Comparison of ENCODE assay signal across 8 mouse cellular contexts in genomic region chr19:41912121-41913080, GRCm38 (mm10). TPM values are rescaled to one million over a fixed set of nuclear protein-coding genes. Genes with fewer than 3 reads are reported as not detected.
DNase-seq lines count a peak whose midpoint lies in the region; ATAC-seq and TF ChIP-seq lines count a peak whose summit lies in the region.

No protein-coding gene starts in this region.

- peak overlapping the region; percentile 51 for H3ac ChIP-seq in myocyte (ENCODE audit: control insufficient read depth, insufficient read length)

- peak; percentile 38 for TF ChIP-seq POLR2A in myocyte (IDR thresholded peaks at IDR 0.05; ENCODE audit: insufficient read length, low read depth)

- DNase-seq in urinary bladder, postnatal 14 days (ENCODE audit: low spot score) = peak; percentile 39
- no peak for DNase-seq in urinary bladder, adult 2 months (ENCODE audit: low spot score)
- peak; percentile 79 for DNase-seq in cerebellum, adult 9-11 months
- peak; percentile 37 for DNase-seq in gastrocnemius, postnatal 14 days
- peak; percentile 65 for DNase-seq in testis, postnatal 10 days (ENCODE audit: low spot score)

- H3K9ac ChIP-seq in intestine, embryonic 15.5 days = peak overlapping the region; percentile 93
- peak overlapping the region; percentile 85 for H3K9ac ChIP-seq in limb, embryonic 15.5 days

- peak; percentile 48 for ATAC-seq in intestine, embryonic 15.5 days
- ATAC-seq in limb, embryonic 15.5 days (ENCODE audit: insufficient number of reproducible peaks, low FRiP score, low TSS enrichment, low read depth) = peak; percentile 63

- peaks cover 13% of the 10 kb centered on the region for H3K4me1 ChIP-seq in intestine, embryonic 15.5 days (replicated peaks)
- H3K4me1 ChIP-seq in limb, embryonic 15.5 days = peaks cover 19% of the 10 kb centered on the region

- H3K79me2 ChIP-seq in myocyte (ENCODE audit: control insufficient read depth, insufficient read depth) = peaks cover 51% of the 10 kb centered on the region

- WGBS in intestine, embryonic 15.5 days = under 1% methylated on average over 53 of the region's 53 CpGs
- WGBS in limb, embryonic 15.5 days = under 1% methylated on average over 48 of the region's 53 CpGs

- peak overlapping the region; percentile 79 for H3K4me2 ChIP-seq in intestine, embryonic 15.5 days (replicated peaks)
- H3K4me2 ChIP-seq in limb, embryonic 15.5 days = peak overlapping the region; percentile 83
- H3K4me2 ChIP-seq in myocyte (ENCODE audit: low read depth) = peak overlapping the region; percentile 88

- H3K4me3 ChIP-seq in intestine, embryonic 15.5 days (replicated peaks) = peak overlapping the region; percentile 81
- H3K4me3 ChIP-seq in limb, embryonic 15.5 days = peak overlapping the region; percentile 89
- H3K4me3 ChIP-seq in myocyte = peak overlapping the region; percentile 97

- no peaks in the 10 kb centered on the region for H3K27me3 ChIP-seq in intestine, embryonic 15.5 days (replicated peaks)
- H3K27me3 ChIP-seq in limb, embryonic 15.5 days = no peaks in the 10 kb centered on the region
- no peaks in the 10 kb centered on the region for H3K27me3 ChIP-seq in myocyte (ENCODE audit: control insufficient read depth, insufficient read depth, insufficient read length)

- peaks cover 11% of the 10 kb centered on the region for H3K36me3 ChIP-seq in intestine, embryonic 15.5 days
- H3K36me3 ChIP-seq in limb, embryonic 15.5 days = peaks cover 18% of the 10 kb centered on the region
- H3K36me3 ChIP-seq in myocyte (ENCODE audit: control insufficient read depth, insufficient read depth) = peaks cover 30% of the 10 kb centered on the region

- no peaks in the 10 kb centered on the region for H3K9me3 ChIP-seq in intestine, embryonic 15.5 days
- H3K9me3 ChIP-seq in limb, embryonic 15.5 days = no peaks in the 10 kb centered on the region

- H3K27ac ChIP-seq in intestine, embryonic 15.5 days = peak overlapping the region; percentile 94
- H3K27ac ChIP-seq in limb, embryonic 15.5 days = peak overlapping the region; percentile 95

- intact Hi-C loops in gastrocnemius, postnatal 14 days (cut with DNase I; ENCODE audit: low total_unique reads) = no loop called here

TF ChIP-seq in myocyte, 11 proteins besides CTCF, POLR2A, EP300 and RAD21:
- TF ChIP-seq MAX (IDR thresholded peaks at IDR 0.05; ENCODE audit: low read depth) (no peak), CEBPB (IDR thresholded peaks at IDR 0.05; ENCODE audit: insufficient read depth, poor library complexity, severe bottlenecking) (no peak), USF1 (IDR thresholded peaks at IDR 0.05; ENCODE audit: low read depth) (no peak), MYOD1 (IDR thresholded peaks at IDR 0.05; ENCODE audit: control insufficient read depth in 1 of 3, insufficient read length in 2 of 3, low read depth in 2 of 3) (no peak), E2F4 (IDR thresholded peaks at IDR 0.05; ENCODE audit: insufficient read depth) (no peak), TCF12 (IDR thresholded peaks at IDR 0.05; ENCODE audit: insufficient read depth, poor library complexity, severe bottlenecking) (no peak), SRF (IDR thresholded peaks at IDR 0.05; ENCODE audit: control insufficient read depth, insufficient read length, low read depth) (no peak), MYOG (IDR thresholded peaks at IDR 0.05; ENCODE audit: control insufficient read depth in 1 of 3, insufficient read depth in 1 of 3, insufficient read length in 2 of 3, low read depth in 2 of 3) (no peak), REST (IDR thresholded peaks at IDR 0.05; ENCODE audit: insufficient read depth, insufficient read length) (no peak), TCF3 (IDR thresholded peaks at IDR 0.05; ENCODE audit: insufficient read length, low read depth) (no peak)

RNA-seq across cellular contexts. Expression of gene Pgam1, which starts 0.7 kb away (rescaled TPM):
- polyA plus RNA-seq in urinary bladder, adult 2 months (2012; rRNA removed) = 266 and 271 TPM in 2 replicates
- 10 to 100 TPM; 22.5 to 26.7 TPM for total RNA-seq in gastrocnemius, postnatal 14 days (2021)
- polyA plus RNA-seq in intestine, embryonic 15.5 days (2015; fragmentation: Nextera tagmentation; extraction: Ambion mirVana) = 855 and 865 TPM in 2 replicates
- polyA plus RNA-seq in limb, embryonic 15.5 days (2015; fragmentation: Nextera tagmentation; extraction: Ambion mirVana) = 668 TPM in 2 replicates
- polyA plus RNA-seq in myocyte (2012; fragmentation: generic; extraction: Trizol) = 552 TPM

RNA-seq across cellular contexts. Expression of gene Rrp12, which starts 16.4 kb away (rescaled TPM):
- 6.1 and 6.4 TPM in 2 replicates for polyA plus RNA-seq in urinary bladder, adult 2 months (2012; rRNA removed)
- 10 to 100 TPM; 29.9 to 37.2 TPM for total RNA-seq in gastrocnemius, postnatal 14 days (2021)
- polyA plus RNA-seq in intestine, embryonic 15.5 days (2015; fragmentation: Nextera tagmentation; extraction: Ambion mirVana) = 17.6 and 18.1 TPM in 2 replicates
- 16.1 and 17.4 TPM in 2 replicates for polyA plus RNA-seq in limb, embryonic 15.5 days (2015; fragmentation: Nextera tagmentation; extraction: Ambion mirVana)
- 45.4 TPM for polyA plus RNA-seq in myocyte (2012; fragmentation: generic; extraction: Trizol)

RNA-seq across cellular contexts. Expression of gene Exosc1, which starts 20.8 kb away (rescaled TPM):
- 29.5 and 31.0 TPM in 2 replicates for polyA plus RNA-seq in urinary bladder, adult 2 months (2012; rRNA removed)
- 10 to 100 TPM; 12.0 to 16.8 TPM for total RNA-seq in gastrocnemius, postnatal 14 days (2021)
- 65.4 and 72.5 TPM in 2 replicates for polyA plus RNA-seq in intestine, embryonic 15.5 days (2015; fragmentation: Nextera tagmentation; extraction: Ambion mirVana)
- polyA plus RNA-seq in limb, embryonic 15.5 days (2015; fragmentation: Nextera tagmentation; extraction: Ambion mirVana) = 70.4 and 70.7 TPM in 2 replicates
- polyA plus RNA-seq in myocyte (2012; fragmentation: generic; extraction: Trizol) = 49.4 TPM

RNA-seq across cellular contexts. Expression of gene Zdhhc16, which starts 20.9 kb away (rescaled TPM):
- 41.1 and 66.3 TPM in 2 replicates for polyA plus RNA-seq in urinary bladder, adult 2 months (2012; rRNA removed)
- 10 to 100 TPM; 18.0 to 21.3 TPM for total RNA-seq in gastrocnemius, postnatal 14 days (2021)
- polyA plus RNA-seq in intestine, embryonic 15.5 days (2015; fragmentation: Nextera tagmentation; extraction: Ambion mirVana) = 67.1 and 71.9 TPM in 2 replicates
- polyA plus RNA-seq in limb, embryonic 15.5 days (2015; fragmentation: Nextera tagmentation; extraction: Ambion mirVana) = 85.7 and 91.7 TPM in 2 replicates
- 124 TPM for polyA plus RNA-seq in myocyte (2012; fragmentation: generic; extraction: Trizol)
